Mouse (Mus musculus): Measurements from ENCODE around the gene Ankrd22. TPM values are rescaled to one million over a fixed set of nuclear protein-coding genes. Genes with fewer than 3 reads are reported as not detected.

Ankrd22 gene
- polyA plus RNA-seq, 1 experiment, result not detected

DNA sequence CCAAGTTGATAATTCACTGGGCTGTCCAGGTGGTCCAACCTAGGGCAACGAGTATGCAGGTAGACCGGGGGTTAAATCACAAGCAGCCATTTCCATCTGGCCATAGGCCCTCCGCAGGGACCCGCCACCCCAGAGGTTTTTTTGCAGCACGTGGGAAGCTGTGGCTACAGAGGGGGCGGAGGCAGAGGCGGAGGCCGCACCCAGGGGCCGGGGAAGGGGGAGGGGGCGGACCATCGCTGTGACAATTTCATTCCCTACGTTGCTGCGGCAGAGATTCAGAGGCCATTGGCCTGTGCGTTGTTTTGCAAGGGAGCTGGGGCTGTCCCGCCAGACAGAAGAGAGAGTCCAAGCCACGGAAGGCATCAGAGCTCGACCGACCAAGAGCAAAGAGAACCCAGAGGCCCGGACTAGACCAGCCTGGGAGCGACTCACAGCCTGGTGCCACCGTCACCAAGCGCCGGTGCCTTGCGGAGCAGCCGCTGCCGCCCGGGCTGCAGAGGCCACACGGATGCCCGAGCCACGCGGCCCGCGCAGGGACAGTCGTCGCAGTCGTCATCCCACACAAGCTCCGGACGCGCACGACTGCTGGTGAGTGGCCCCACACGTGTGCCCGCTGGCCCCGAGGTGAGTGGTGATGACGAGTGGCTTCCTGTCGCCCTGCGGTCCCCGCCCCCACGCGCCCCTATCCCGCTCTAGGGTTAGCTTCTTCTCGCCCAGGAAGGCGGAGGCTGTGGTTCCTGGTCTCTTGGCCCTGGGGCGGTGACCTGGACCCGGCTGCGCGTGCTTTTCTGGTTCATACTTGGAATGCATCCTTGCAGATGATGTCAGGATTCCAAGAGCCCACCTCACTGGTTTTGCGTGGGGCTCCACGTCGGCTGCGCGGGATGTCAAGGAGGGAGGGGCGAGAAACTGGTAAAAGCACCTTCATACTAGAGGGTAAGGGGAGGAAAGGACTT is 26.4 kb upstream of the Ankrd22 start, which contains the start of gene Stambpl1:
Gene Stambpl1 (plus strand): TSS at position 222 of the 956 bp plus-strand sequence.
- H3K4me3 ChIP-seq (ENCODE audit: insufficient read depth, poor library complexity, severe bottlenecking), result peak within 1 kb of the TSS; percentile 67
- peak within 1 kb of the TSS; percentile 71 for H3ac ChIP-seq (ENCODE audit: control insufficient read depth, insufficient read length, low read depth)
- H3K79me2 ChIP-seq (ENCODE audit: control insufficient read depth, insufficient read depth), result peaks cover 53% of the 10 kb centered on the region
- no peaks in the 10 kb centered on the region for H3K27me3 ChIP-seq (ENCODE audit: control insufficient read depth, insufficient read depth, insufficient read length)
- H3K79me3 ChIP-seq (ENCODE audit: low read depth), result peaks cover 32% of the 10 kb centered on the region
- no peaks in the 10 kb centered on the region for H3K36me3 ChIP-seq (ENCODE audit: control insufficient read depth, insufficient read depth)
- TF ChIP-seq USF1 (IDR thresholded peaks at IDR 0.05; ENCODE audit: low read depth) (peak; percentile 57), CEBPB (IDR thresholded peaks at IDR 0.05; ENCODE audit: low read depth) (no peak), MYOD1 (IDR thresholded peaks at IDR 0.05; ENCODE audit: control insufficient read depth, insufficient read length, low read depth) (no peak), MYOG (IDR thresholded peaks at IDR 0.05; ENCODE audit: control insufficient read depth, extremely low read depth, insufficient read length) (no peak), FOSL1 (IDR thresholded peaks at IDR 0.05; ENCODE audit: insufficient read depth, low read length, poor library complexity, severe bottlenecking) (no peak), MAX (IDR thresholded peaks at IDR 0.05) (peak; percentile 61), CTCF (IDR thresholded peaks at IDR 0.05; ENCODE audit: control insufficient read depth, insufficient read depth, insufficient read length) (no peak)

GRCm38 (mm10) chr19:34191645-34192007 is 25.8 kb upstream of the Ankrd22 start:
- no peaks in the 10 kb centered on the region for H3K27me3 ChIP-seq (ENCODE audit: control insufficient read depth, insufficient read depth, insufficient read length)
- H3ac ChIP-seq (ENCODE audit: control insufficient read depth, insufficient read length, low read depth), result peak overlapping the region; percentile 19
- peaks cover 28% of the 10 kb centered on the region for H3K79me3 ChIP-seq (ENCODE audit: low read depth)
- peak overlapping the region; percentile 67 for H3K4me3 ChIP-seq (ENCODE audit: insufficient read depth, poor library complexity, severe bottlenecking)
- TF ChIP-seq MYOG (IDR thresholded peaks at IDR 0.05; ENCODE audit: control insufficient read depth, extremely low read depth, insufficient read length), result no peak
- no peak for TF ChIP-seq CEBPB (IDR thresholded peaks at IDR 0.05; ENCODE audit: low read depth)
- no peak for TF ChIP-seq FOSL1 (IDR thresholded peaks at IDR 0.05; ENCODE audit: insufficient read depth, low read length, poor library complexity, severe bottlenecking)
- peaks cover 46% of the 10 kb centered on the region for H3K79me2 ChIP-seq (ENCODE audit: control insufficient read depth, insufficient read depth)
- no peaks in the 10 kb centered on the region for H3K36me3 ChIP-seq (ENCODE audit: control insufficient read depth, insufficient read depth)

DNA sequence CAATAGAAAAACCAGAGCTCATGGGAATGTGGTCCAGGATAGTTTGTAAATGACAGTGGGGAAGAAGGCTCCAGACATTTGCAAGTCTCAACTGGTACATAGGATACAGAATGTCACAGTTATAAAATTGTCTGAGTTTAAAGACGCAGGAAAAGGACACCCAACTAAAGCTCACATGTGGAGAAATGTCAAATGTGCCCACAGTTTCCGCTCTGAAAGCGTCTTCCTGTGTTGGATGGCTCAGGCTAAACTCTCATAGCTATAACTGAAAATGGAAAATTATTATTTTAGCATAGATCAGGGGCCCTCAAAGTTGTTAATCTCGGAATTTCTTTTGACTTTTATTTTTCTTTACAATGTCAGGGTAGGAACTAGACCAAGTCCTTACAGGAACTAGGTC is 21.0 kb upstream of the Ankrd22 start:
- Histone ChIP-seq H3ac (ENCODE audit: control insufficient read depth, insufficient read length, low read depth) (no peak overlapping the region), H3K27me3 (ENCODE audit: control insufficient read depth, insufficient read depth, insufficient read length) (no peaks in the 10 kb centered on the region), H3K79me2 (ENCODE audit: control insufficient read depth, insufficient read depth) (no peaks in the 10 kb centered on the region), H3K4me3 (ENCODE audit: insufficient read depth, poor library complexity, severe bottlenecking) (no peak overlapping the region), H3K79me3 (ENCODE audit: low read depth) (no peaks in the 10 kb centered on the region), H3K36me3 (ENCODE audit: control insufficient read depth, insufficient read depth) (no peaks in the 10 kb centered on the region)
- no peak for TF ChIP-seq CEBPB (IDR thresholded peaks at IDR 0.05; ENCODE audit: low read depth)
- no peak for TF ChIP-seq MYOD1 (IDR thresholded peaks at IDR 0.05; ENCODE audit: control insufficient read depth, insufficient read length, low read depth)
- no peak for TF ChIP-seq CTCF (IDR thresholded peaks at IDR 0.05; ENCODE audit: control insufficient read depth, insufficient read depth, insufficient read length)
- no peak for TF ChIP-seq MAX (IDR thresholded peaks at IDR 0.05)

GRCm38 (mm10) chr19:34182490-34182889 is 16.6 kb upstream of the Ankrd22 start:
- Histone ChIP-seq H3K27me3 (ENCODE audit: control insufficient read depth, insufficient read depth, insufficient read length) (no peaks in the 10 kb centered on the region), H3ac (ENCODE audit: control insufficient read depth, insufficient read length, low read depth) (no peak overlapping the region), H3K79me2 (ENCODE audit: control insufficient read depth, insufficient read depth) (no peaks in the 10 kb centered on the region), H3K4me3 (ENCODE audit: insufficient read depth, poor library complexity, severe bottlenecking) (no peak overlapping the region), H3K36me3 (ENCODE audit: control insufficient read depth, insufficient read depth) (no peaks in the 10 kb centered on the region), H3K79me3 (ENCODE audit: low read depth) (no peaks in the 10 kb centered on the region)
- TF ChIP-seq USF1 (IDR thresholded peaks at IDR 0.05; ENCODE audit: low read depth), result no peak
- TF ChIP-seq CEBPB (IDR thresholded peaks at IDR 0.05; ENCODE audit: low read depth), result no peak
- no peak for TF ChIP-seq MYOG (IDR thresholded peaks at IDR 0.05; ENCODE audit: control insufficient read depth, extremely low read depth, insufficient read length)
- no peak for TF ChIP-seq MAX (IDR thresholded peaks at IDR 0.05)
- TF ChIP-seq CTCF (IDR thresholded peaks at IDR 0.05; ENCODE audit: control insufficient read depth, insufficient read depth, insufficient read length), result no peak
- no peak for TF ChIP-seq FOSL1 (IDR thresholded peaks at IDR 0.05; ENCODE audit: insufficient read depth, low read length, poor library complexity, severe bottlenecking)
- no peak for TF ChIP-seq MYOD1 (IDR thresholded peaks at IDR 0.05; ENCODE audit: control insufficient read depth, insufficient read length, low read depth)

DNA sequence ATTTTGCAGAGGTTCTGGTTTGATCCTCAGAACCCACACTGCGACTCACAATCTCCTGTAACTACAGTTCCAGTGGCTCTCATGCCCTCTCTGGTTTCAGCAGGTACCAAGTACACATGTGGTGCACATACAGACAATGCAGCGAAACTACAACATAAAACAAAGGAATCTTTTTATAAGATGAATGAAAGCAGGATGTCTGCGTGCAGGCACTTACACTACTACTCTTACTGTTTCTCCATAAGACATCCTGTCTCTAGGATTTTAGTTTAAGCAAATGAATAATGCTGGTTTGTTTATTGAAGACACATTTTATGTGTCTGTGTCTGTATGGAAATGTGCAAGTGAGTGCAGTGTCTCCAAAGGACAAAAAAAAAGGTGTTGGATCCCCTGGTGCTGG is 15.4 kb upstream of the Ankrd22 start:
- Histone ChIP-seq H3ac (ENCODE audit: control insufficient read depth, insufficient read length, low read depth) (no peak overlapping the region), H3K36me3 (ENCODE audit: control insufficient read depth, insufficient read depth) (no peaks in the 10 kb centered on the region), H3K4me3 (ENCODE audit: insufficient read depth, poor library complexity, severe bottlenecking) (no peak overlapping the region), H3K79me2 (ENCODE audit: control insufficient read depth, insufficient read depth) (no peaks in the 10 kb centered on the region), H3K27me3 (ENCODE audit: control insufficient read depth, insufficient read depth, insufficient read length) (no peaks in the 10 kb centered on the region), H3K79me3 (ENCODE audit: low read depth) (no peaks in the 10 kb centered on the region)
- TF ChIP-seq MYOG (IDR thresholded peaks at IDR 0.05; ENCODE audit: control insufficient read depth, extremely low read depth, insufficient read length) (no peak), CEBPB (IDR thresholded peaks at IDR 0.05; ENCODE audit: low read depth) (no peak), CTCF (IDR thresholded peaks at IDR 0.05; ENCODE audit: control insufficient read depth, insufficient read depth, insufficient read length) (no peak), MYOD1 (IDR thresholded peaks at IDR 0.05; ENCODE audit: control insufficient read depth, insufficient read length, low read depth) (no peak), USF1 (IDR thresholded peaks at IDR 0.05; ENCODE audit: low read depth) (no peak), MAX (IDR thresholded peaks at IDR 0.05) (no peak), FOSL1 (IDR thresholded peaks at IDR 0.05; ENCODE audit: insufficient read depth, low read length, poor library complexity, severe bottlenecking) (no peak)
